Comparison of ENCODE assay signal across 10 mouse cellular contexts in genomic region chr4:34466309-34466708, GRCm38 (mm10).
DNase-seq lines count a peak whose midpoint lies in the region; ATAC-seq and TF ChIP-seq lines count a peak whose summit lies in the region.
"Had no signal": no experiment of that assay in that cellular context is flagged by ENCODE, and none has a peak within 500 bp of the region (broad histone marks: within the 10 kb centered on the region; RNA-seq: fewer than 3 reads in every experiment).

No protein-coding gene starts in this region.

- no peak for TF ChIP-seq POLR2A in brain, embryonic 14.5 days (IDR thresholded peaks at IDR 0.05; ENCODE audit: borderline replicate concordance, extremely low read depth, insufficient read depth, insufficient read length, poor library complexity, severe bottlenecking)

- no peaks in the 10 kb centered on the region for H3K36me3 ChIP-seq in hindbrain, postnatal 0 days (ENCODE audit: insufficient read depth, low read length)
- no peaks in the 10 kb centered on the region for H3K36me3 ChIP-seq in hindbrain, embryonic 11.5 days (ENCODE audit: control insufficient read depth, insufficient read depth, low read length)
- no peaks in the 10 kb centered on the region for H3K36me3 ChIP-seq in embryonic facial prominence, embryonic 14.5 days (ENCODE audit: control insufficient read depth, insufficient read depth, low read length)
- H3K36me3 ChIP-seq: forebrain, embryonic 12.5 days had no signal

- peak; percentile 18 for DNase-seq in adrenal gland, postnatal 10 days
- no peak for DNase-seq in adrenal gland, adult 2 months
- DNase-seq in hindbrain, postnatal 0 days (ENCODE audit: low spot score) = peak; percentile 37
- no peak for DNase-seq in hindbrain, embryonic 11.5 days (ENCODE audit: low spot score)
- DNase-seq in brain, embryonic 14.5 days (ENCODE audit: low read depth) = peak; percentile 31
- peak; percentile 81 for DNase-seq in embryonic facial prominence, embryonic 14.5 days (ENCODE audit: low spot score)
- DNase-seq in lung, postnatal 4 days = no peak
- DNase-seq in lung, adult 18-20 months = no peak
- DNase-seq: spleen, adult 18-20 months had no signal

- no peak for TF ChIP-seq CTCF in hindbrain, postnatal 0 days (IDR thresholded peaks at IDR 0.05; ENCODE audit: low read depth)
- no peak for TF ChIP-seq CTCF in brain, embryonic 14.5 days (IDR thresholded peaks at IDR 0.05; ENCODE audit: borderline replicate concordance, extremely low read depth, insufficient read depth, insufficient read length)

- no peak for ATAC-seq in hindbrain, postnatal 0 days
- ATAC-seq in hindbrain, embryonic 11.5 days (ENCODE audit: low FRiP score) = no peak
- peak; percentile 62; the same call in 1 of the 2 replicates for ATAC-seq in embryonic facial prominence, embryonic 14.5 days (ENCODE audit: low read depth)

- H3K4me1 ChIP-seq in hindbrain, postnatal 0 days (ENCODE audit: insufficient read depth, low read length) = no peaks in the 10 kb centered on the region
- H3K4me1 ChIP-seq in hindbrain, embryonic 11.5 days (replicated peaks; ENCODE audit: control insufficient read depth, insufficient read depth, low read length) = no peaks in the 10 kb centered on the region
- no peaks in the 10 kb centered on the region; the same call in 1 of the 2 replicates for H3K4me1 ChIP-seq in embryonic facial prominence, embryonic 14.5 days (ENCODE audit: control insufficient read depth, insufficient read depth, low read length)
- H3K4me1 ChIP-seq: forebrain, embryonic 12.5 days had no signal

- no peak overlapping the region for H3K4me2 ChIP-seq in hindbrain, postnatal 0 days (ENCODE audit: low read depth, low read length)
- H3K4me2 ChIP-seq in hindbrain, embryonic 11.5 days (replicated peaks; ENCODE audit: low read depth, low read length) = no peak overlapping the region
- no peak overlapping the region for H3K4me2 ChIP-seq in embryonic facial prominence, embryonic 14.5 days (ENCODE audit: low read depth, low read length)
- H3K4me2 ChIP-seq: forebrain, embryonic 12.5 days had no signal

- no peaks in the 10 kb centered on the region for H3K9me3 ChIP-seq in hindbrain, postnatal 0 days (ENCODE audit: low read length)
- H3K9me3 ChIP-seq in hindbrain, embryonic 11.5 days (ENCODE audit: control insufficient read depth, low read length) = no peaks in the 10 kb centered on the region
- H3K9me3 ChIP-seq in embryonic facial prominence, embryonic 14.5 days (ENCODE audit: control insufficient read depth, low read length) = no peaks in the 10 kb centered on the region
- H3K9me3 ChIP-seq: forebrain, embryonic 12.5 days had no signal

- H3K27me3 ChIP-seq in hindbrain, postnatal 0 days (ENCODE audit: insufficient read depth, low read length) = no peaks in the 10 kb centered on the region
- H3K27me3 ChIP-seq in hindbrain, embryonic 11.5 days (ENCODE audit: control insufficient read depth, insufficient read depth, low read length) = no peaks in the 10 kb centered on the region
- no peaks in the 10 kb centered on the region for H3K27me3 ChIP-seq in embryonic facial prominence, embryonic 14.5 days (replicated peaks; ENCODE audit: control insufficient read depth, insufficient read depth, low read length)
- H3K27me3 ChIP-seq: forebrain, embryonic 12.5 days had no signal

- H3K9ac ChIP-seq in hindbrain, postnatal 0 days (replicated peaks; ENCODE audit: low read length) = no peak overlapping the region
- no peak overlapping the region for H3K9ac ChIP-seq in hindbrain, embryonic 11.5 days (ENCODE audit: low read depth, low read length)
- H3K9ac ChIP-seq in embryonic facial prominence, embryonic 14.5 days (ENCODE audit: low read depth, low read length) = no peak overlapping the region
- H3K9ac ChIP-seq: forebrain, embryonic 12.5 days had no signal

- no peak overlapping the region for H3K4me3 ChIP-seq in hindbrain, postnatal 0 days (ENCODE audit: low read length)
- no peak overlapping the region for H3K4me3 ChIP-seq in hindbrain, embryonic 11.5 days (ENCODE audit: low read depth, low read length)
- no peak overlapping the region for H3K4me3 ChIP-seq in embryonic facial prominence, embryonic 14.5 days (ENCODE audit: low read depth, low read length)
- H3K4me3 ChIP-seq: forebrain, embryonic 12.5 days had no signal

- WGBS in hindbrain, postnatal 0 days = 41% methylated on average over 3 of the region's 3 CpGs
- WGBS in hindbrain, embryonic 11.5 days = 84% methylated on average over 3 of the region's 3 CpGs
- 61% methylated on average over 3 of the region's 3 CpGs for WGBS in embryonic facial prominence, embryonic 14.5 days

- H3K27ac ChIP-seq in hindbrain, postnatal 0 days = no peak overlapping the region
- H3K27ac ChIP-seq in hindbrain, embryonic 11.5 days (ENCODE audit: low read depth, low read length) = no peak overlapping the region
- H3K27ac ChIP-seq in embryonic facial prominence, embryonic 14.5 days (replicated peaks; ENCODE audit: low read depth, low read length) = no peak overlapping the region
- H3K27ac ChIP-seq: forebrain, embryonic 12.5 days had no signal

Comparison
In these comparisons a context has a peak if more than half of its experiments do, and no peak if none do; other contexts are left out.
1. DNase-seq: peak in adrenal gland, postnatal 10 days (single experiment), hindbrain, postnatal 0 days (single experiment), brain, embryonic 14.5 days (single experiment) and embryonic facial prominence, embryonic 14.5 days (single experiment); none in adrenal gland, adult 2 months (single experiment), hindbrain, embryonic 11.5 days (single experiment), lung, postnatal 4 days (0 of 2) and lung, adult 18-20 months (0 of 2).